Mouse (Mus musculus) embryo, embryonic 11.5 days (tissue): ENCODE data around the gene Foxl1.

Experiments
- DNase-seq: peaks from one replicate; pipeline ENCODE4 v3.0.0-alpha.2; 2012; ENCODE audit warnings: low read depth, low spot score

The Foxl1 gene

GRCm38 (mm10) chr8:121127756-121128375 is at the start of gene Foxl1:
Foxl1 (plus strand) TSS chr8:121127940.
- DNase-seq: no peak

- DNase-seq: no peak
Observed at GRCm38 (mm10) chr8:121078721-121079120, 49.0 kb upstream of the Foxl1 start.

- DNase-seq: no peak
Observed at GRCm38 (mm10) chr8:121079201-121079600, 48.5 kb upstream of the Foxl1 start.

GRCm38 (mm10) chr8:121079944-121080343 is 47.8 kb upstream of the Foxl1 start:
- no peak for DNase-seq

GRCm38 (mm10) chr8:121080361-121081090 is 47.2 kb upstream of the Foxl1 start:
- DNase-seq: no peak

- DNase-seq: no peak
Observed at GRCm38 (mm10) chr8:121081398-121081797, 46.3 kb upstream of the Foxl1 start.

GRCm38 (mm10) chr8:121082218-121083092 is 45.3 kb upstream of the Foxl1 start:
- no peak for DNase-seq

GRCm38 (mm10) chr8:121083093-121083935 is 44.4 kb upstream of the Foxl1 start:
- no peak for DNase-seq

GRCm38 (mm10) chr8:121083936-121084209 is 43.9 kb upstream of the Foxl1 start:
- no peak for DNase-seq

GRCm38 (mm10) chr8:121084210-121084951 is 43.4 kb upstream of the Foxl1 start, which contains the start of gene Foxf1:
Foxf1 (plus strand) TSS chr8:121084386.
- no peak for DNase-seq

GRCm38 (mm10) chr8:121085011-121085410 is 42.7 kb upstream of the Foxl1 start:
- DNase-seq: no peak

- no peak for DNase-seq
Observed at GRCm38 (mm10) chr8:121085561-121085960, 42.2 kb upstream of the Foxl1 start.

- DNase-seq: no peak
Observed at GRCm38 (mm10) chr8:121086004-121086900, 41.5 kb upstream of the Foxl1 start.

GRCm38 (mm10) chr8:121088281-121088680 is 39.5 kb upstream of the Foxl1 start:
- DNase-seq: no peak

- DNase-seq: no peak
Observed at GRCm38 (mm10) chr8:121088871-121089630, 38.7 kb upstream of the Foxl1 start.

GRCm38 (mm10) chr8:121089631-121090380 is 37.9 kb upstream of the Foxl1 start:
- no peak for DNase-seq

GRCm38 (mm10) chr8:121090716-121091115 is 37.0 kb upstream of the Foxl1 start:
- no peak for DNase-seq

- DNase-seq: no peak
Observed at GRCm38 (mm10) chr8:121092141-121092540, 35.6 kb upstream of the Foxl1 start.
